Mouse (Mus musculus) ES-CJ7 (cell line): Measurements from ENCODE around the gene Pdzd9.

Experiments used
- DNase-seq: peaks from one replicate; pipeline ENCODE4 v3.0.0; 2011; ENCODE audit warnings: low read depth, low spot score

The Pdzd9 gene

DNA sequence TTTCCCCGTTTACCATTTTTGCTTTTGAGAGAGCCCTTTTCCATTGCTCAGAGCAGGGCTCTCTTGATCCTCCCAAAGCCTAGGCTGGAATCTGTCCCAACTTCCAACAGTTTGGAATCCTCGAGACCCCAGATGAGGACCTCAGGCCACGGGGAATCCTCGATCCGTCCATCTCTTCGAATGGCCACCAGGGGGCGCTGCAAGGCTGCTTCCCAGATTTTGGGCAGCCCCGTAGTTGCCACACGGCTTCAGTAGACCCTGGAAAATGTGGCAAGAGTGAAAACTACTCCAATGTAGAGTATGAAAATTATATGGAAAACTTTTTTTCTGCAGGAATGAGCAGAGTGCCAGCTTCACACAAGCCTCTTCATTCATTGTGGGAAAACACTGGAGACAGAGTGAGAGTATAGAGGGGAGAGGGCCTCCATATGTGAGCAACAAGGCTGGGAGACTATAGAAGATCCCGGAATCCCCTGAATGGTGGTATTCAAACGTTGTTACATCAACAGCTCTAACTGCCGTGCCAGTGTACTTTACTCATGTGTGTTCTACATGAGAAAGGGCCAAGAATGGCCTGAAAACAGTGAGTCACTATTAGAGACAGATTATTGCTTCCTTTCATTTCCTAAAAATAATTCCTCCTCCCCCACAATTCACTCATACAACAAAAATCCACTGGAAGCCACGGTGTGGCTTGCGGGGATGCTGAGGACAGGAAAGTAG, at the start of gene Pdzd9:
Pdzd9 (minus strand) TSS at position 191 of the 723 bp plus-strand sequence.
- DNase-seq: peak; percentile 71

DNA sequence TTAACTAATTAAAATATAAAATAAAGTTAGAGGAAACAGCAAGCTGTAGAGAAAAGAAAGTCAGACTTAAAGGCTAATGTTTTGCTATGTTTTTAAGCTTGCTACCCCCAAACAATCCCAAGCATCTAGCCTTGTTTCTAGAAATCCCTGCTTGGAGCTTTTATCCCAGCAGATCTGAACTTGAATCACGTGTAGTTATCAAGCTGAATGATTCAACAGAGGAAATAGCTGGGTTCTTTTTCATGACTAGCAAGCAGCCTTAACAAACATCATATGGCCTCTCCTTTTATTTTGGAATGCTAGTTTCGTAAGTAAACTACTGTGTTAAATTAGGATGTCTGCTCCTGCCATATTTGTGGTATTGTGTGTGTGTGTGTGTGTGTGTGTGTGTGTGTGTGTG, 47.1 kb upstream of the Pdzd9 start:
- no peak for DNase-seq

DNA sequence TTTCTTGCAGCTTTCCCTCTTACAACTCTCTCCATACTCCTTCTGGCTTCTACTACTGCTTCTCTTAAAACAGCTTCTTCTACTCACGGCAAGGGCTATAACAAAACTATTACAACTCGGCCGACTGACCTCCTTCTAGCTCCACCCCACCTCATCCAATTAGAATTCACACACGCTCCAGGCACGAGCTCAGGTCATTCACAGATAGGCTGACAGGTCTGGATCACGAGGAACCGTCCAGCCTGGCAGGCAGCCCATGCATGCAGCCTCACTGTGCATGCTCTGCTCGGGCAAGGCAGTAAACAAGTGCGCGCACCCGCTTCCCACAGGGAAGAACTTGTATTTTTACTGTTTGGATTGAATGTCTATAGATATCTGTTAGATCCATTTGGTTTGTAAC, 43.8 kb upstream of the Pdzd9 start:
- peak; percentile 76 for DNase-seq

DNA sequence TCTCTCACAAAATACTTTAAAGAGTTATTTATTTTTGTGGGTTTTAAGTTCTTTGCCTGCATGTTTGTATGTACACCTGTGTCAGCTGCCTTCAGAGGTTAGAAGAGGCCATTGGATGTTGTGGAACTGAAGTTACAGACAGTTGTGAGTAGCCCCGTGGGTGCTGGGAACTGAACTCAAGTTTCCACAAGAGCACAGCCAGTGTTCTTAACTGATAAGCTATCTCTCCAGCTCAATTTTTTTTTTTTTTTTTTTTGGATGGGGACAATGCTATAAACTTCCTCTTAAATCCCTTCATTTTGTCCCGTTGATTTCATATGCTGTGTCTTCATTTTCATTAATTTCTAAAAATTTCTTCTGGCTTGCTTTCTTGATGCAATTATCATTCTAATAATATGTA, 43.1 kb upstream of the Pdzd9 start:
- no peak for DNase-seq

DNA sequence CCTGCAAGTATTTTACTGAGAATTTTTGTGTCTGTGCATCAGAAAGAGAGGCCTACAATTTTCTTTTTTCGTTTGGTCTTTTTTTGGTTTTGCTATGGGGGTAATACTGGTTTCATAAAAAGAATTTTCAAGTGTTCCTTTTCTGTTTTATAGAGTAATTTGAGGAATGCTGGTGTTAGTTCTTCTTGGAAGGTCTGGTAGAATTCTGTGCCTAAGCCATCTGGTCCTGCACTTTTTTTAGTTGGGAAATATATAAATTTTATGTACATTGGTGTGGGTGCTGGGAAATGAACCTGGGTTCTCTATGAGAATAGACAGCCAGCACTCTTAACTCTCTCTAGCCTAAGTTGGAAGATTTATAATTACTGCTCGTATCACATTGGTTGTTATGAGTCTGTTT, 41.9 kb upstream of the Pdzd9 start:
- DNase-seq: no peak

DNA sequence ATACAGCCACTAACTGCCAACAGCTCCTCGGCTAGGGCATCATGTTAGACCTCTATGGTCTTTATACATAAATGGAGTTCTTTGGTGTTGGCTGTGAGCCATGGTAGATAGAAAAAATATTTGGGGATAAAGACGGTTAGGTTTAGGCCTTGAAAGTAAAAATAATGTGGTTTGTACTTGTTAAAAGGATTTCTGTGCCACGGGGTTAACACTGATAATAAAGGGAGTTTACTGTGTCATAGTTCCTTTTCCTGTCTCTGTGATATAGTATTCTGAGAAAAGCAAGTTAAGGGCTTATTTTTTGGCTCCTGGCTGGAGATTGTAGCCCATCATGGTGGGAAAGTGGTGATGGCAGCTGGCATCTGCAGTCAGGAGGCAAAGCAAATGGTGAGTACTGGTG, 33.7 kb upstream of the Pdzd9 start:
- DNase-seq: no peak

DNA sequence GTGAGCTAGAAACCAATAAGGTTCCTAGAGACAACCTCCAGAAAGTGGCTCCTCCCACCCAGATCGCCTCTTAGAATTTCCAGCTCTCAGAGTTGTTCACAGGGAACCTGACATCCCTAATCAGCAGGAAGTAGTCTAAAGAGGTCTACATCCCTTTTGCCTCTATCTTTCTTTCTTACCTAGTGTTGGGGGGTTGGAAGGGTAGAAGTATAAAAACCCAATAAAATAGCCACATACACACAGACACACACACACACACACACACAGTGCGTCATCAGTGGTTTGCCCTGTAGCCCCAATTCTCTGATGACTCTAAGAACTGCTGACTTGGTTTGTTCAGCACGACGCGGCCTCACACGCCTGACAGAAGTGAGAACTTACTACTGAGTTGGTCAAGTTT, 29.4 kb upstream of the Pdzd9 start:
- no peak for DNase-seq

DNA sequence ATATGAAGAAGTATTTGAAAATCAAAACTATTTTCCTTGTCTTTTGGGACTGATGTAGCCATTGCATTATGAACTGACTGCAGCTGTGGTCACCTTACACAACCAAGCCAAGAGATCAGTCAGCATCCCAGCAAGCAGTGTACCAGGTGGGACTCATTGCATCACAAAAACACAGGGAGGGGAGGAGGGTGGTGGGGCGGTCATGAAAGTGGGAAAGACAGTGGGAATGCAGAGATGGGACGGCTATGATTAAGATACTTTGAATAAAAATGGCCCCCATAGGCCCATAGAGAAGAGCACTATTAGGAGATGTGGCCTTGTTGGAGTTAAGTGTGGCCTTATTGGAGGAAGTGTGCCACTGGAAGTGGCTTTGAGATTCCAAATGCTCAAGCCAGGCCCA, 26.2 kb upstream of the Pdzd9 start:
- DNase-seq: peak; percentile 64

DNA sequence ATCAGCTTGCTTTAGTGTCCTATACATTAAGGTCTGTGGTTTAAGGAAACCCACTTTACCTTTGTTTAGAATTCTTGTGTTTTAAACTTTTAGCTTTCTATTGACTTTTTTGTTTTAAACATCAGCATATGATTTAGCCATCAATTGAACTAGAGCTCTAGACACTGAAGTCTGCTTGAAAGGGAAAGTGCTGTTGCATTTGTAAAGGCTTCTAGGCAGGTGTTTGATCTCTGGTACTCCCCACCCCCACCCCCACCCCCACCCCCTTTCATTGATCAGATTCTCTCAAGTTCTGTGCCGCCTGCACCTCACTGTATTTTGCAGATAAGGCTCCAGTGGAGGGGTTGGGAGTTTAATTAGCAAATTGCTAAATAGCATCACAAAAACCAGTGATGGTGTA, 25.5 kb upstream of the Pdzd9 start:
- DNase-seq: peak; percentile 59

DNA sequence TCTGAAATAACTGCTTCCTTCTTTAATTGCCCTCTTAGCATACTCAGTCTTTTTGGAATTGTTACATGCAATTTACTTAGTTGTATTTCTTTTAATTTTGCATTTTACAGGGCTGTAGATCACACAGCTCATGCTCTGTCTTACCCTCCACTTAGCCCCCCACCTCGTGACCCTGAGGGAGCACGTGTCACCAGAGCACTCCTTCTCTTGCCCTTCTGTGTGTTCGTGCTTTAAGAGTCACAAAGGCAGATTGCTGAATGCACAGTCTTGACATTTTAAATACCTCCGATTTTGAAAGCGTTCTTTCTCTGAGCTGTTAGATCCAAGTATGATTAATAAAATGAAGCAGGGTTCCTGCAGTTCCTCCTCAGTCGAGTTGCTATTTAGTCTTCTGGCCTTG, 25.1 kb upstream of the Pdzd9 start:
- DNase-seq: peak; percentile 44

DNA sequence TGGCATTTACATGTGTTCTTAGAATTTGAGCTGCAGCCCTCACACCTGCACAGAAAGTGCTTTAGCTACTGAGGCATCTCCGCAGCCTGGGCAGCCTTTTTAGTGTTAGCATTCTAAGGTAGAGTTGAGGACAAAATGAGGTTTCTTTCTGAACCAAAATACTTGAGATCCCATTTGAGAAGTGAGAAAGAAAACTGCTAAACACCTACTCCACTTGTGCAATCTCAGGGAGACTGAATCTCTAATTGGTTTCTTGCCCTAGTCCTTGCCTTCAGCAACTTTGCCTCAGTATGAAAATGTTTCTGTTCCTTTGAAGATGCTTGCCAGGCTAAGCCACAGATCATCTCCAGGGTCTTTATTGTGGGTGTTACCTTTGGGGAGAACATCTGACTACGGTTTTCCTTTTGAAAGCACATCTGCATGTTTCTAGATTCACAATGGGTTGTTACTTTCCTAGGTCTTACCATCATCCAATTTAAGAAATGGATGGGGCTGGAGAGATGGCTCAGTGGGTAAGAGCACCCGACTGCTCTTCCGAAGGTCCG, 23.8 kb upstream of the Pdzd9 start:
- DNase-seq: no peak

DNA sequence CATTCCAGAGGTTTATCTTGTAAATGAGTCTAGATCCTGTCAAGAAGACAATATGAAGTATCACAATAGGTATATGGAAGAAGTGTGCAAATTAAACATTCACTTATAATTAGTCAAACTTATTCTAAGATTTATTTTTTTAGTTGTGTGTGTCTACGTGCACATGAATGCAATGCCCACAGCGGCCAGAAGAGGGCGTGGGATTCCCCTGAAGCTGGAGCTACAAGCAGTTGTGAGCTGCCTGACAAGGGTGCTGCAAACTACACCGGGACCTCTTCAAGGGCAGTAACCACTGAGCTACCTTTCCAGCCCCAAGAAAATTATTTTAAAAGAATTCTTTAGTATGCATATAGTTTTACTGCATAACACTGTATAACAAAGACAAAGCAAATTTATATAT, 20.5 kb upstream of the Pdzd9 start:
- peak; percentile 68 for DNase-seq

DNA sequence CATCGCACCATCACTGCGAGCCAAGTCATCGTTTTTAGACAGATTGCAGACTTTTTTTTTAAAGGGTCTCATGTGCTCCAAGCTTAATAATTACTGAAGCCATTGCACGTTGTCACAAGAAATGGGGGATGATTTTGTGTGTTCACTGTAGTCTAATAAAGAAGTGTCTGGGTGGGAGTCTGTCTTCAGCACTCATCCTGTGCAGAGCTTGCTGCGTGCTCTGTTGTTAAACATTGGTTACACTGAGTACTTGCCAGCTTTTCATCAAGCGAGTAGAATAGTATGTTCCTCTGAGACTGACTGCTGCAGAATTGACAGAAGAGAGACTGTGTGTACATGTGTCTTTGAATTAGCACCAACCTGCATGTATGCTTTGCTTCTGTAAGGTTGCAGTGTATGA, 15.1 kb upstream of the Pdzd9 start:
- no peak for DNase-seq

DNA sequence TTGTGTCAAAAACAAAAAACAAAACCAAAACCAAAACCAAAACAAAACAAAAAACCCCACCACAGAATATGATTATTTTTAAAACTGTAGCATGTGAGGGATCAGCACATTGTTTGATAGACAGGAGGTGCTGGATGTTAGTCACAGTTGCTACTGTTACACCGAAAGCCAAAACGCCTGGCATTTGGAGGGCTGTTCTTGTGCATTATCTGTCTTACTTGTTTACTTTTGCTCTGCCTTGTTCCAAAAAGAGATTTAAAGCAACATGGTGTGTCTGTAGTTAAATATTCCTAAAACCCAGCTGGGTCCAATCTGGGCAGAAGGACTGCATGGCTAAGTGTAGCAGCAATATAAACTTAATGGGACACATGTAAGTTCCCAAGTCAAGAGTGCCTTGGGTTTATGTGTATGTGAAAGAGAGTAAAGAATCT, 14.6 kb upstream of the Pdzd9 start:
- no peak for DNase-seq

DNA sequence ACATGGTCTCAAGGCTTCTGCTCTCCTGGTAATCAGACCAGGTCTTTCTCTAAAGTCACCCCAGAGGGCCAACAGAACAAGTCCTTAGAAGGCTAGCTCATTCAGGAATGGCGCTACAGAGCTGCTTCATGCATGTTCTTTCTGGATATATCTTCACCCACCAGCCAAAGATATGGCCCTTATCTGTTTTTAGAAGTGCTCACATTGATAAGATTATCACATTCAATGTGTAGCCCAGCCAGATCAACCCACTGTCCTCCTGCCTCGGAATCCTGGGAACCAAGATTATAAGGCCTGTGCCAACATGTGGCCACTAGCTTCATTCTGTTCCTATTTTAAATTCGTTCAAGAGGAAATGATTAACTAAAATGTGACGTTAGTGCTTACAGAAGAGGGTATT, 11.9 kb upstream of the Pdzd9 start:
- DNase-seq: no peak

DNA sequence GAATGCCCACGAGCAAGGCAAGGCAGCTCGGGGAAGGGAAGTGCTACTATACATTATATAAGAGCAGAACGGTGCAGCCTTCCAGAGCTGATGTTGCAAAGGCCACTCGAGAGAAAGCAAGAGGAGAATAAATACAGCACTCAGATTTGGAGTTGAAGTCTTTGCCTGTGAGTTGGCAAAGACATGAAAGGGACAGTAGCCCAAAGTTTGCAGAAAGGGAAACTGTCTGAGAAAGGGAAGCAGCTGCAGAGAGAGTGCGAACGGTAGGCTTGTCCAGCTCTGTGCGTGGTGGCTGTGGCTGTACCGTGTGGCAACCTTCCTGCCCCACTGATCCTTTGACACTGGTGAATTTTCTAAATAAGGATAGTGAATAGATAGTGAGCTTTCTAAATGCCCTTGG, 8.9 kb upstream of the Pdzd9 start:
- no peak for DNase-seq

DNA sequence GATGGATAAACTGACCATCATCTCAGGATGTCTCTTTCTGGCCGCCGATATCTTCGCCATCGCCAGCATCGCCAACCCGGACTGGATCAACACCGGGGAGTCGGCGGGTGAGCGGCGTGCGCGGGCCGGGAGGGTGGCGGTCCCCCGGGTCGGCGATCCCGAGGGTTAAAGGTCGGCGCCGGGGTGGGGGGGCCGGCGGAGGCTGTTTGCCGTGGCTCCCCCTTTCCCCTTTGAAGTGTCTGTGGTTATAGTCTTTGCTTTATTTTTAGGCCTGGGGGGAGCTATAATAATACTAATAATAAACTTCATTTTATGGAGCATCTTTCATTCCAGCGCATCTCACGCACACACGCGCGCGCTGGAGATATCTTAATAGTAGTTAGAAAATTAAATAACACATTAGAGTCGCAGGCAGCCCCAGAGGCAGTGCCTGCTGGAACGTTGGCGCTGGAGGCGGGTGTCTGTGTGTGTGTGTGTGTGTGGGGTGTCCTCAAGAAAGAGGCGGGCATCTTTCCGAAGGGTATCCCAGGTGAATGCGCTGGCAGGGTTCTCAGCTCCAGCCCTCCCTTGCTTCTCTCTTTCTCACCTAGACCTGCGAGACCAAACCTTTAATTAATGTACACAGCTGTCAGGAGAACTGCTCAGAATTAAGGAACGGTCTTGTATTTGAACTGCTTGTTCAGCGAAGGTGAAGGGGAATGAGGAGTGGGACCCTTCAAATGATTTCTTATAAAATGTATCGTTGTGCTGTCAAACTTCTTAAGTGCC, 7.8 kb upstream of the Pdzd9 start:
- DNase-seq: no peak

DNA sequence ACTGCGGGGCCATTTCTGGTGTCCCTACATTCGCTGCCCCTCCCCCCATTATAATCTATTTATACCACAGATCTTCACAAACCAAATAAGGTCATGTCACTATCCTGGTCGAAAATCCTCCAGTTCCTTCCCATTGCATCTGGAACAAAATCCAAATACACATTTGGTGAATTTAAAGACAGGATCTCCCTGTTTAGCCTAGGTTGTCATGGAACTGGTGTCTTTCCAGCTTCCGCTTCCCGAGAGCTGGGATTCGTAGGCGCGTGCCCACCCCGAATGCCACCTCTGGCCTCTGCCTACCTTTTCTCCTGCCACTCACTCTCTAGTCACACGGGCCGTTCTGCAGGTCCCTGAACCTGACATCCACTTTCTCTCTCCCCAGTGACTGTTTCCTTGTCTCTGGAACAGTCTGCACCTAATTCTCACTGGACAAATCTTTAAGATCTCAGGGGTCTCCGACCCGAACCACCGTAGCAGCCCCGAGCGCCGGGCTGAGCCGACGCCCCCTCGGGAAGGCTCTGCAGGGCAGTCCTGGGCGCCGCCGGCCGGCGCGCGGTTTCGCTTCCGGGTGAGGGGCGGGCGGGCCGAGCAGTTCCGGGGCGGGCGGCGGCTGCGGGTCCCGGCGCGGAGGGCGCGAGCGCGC, 7.0 kb upstream of the Pdzd9 start, which contains the start of gene Mosmo:
Mosmo (plus strand) TSS at position 618 of the 643 bp plus-strand sequence.
- DNase-seq: peak; percentile 41

DNA sequence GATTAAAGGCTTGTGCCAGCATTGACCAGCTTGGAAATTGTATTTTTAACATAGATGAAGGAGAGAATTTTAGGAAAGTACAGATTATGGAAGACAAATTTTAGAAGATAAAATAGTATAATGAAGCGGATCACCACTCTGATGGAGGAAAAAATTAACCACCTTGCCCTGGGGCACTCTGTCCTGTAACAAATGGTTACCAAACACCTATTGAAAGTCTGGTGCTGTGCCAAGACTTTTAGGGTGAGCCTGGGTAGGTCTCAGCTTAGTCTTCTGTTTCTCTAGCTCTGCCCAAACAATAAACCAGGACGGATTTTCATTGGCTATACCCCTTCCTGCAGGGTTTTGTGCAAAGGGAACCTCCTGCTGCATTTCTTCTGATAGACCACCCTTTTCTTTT, 1.1 kb upstream of the Pdzd9 start:
- DNase-seq: no peak

DNA sequence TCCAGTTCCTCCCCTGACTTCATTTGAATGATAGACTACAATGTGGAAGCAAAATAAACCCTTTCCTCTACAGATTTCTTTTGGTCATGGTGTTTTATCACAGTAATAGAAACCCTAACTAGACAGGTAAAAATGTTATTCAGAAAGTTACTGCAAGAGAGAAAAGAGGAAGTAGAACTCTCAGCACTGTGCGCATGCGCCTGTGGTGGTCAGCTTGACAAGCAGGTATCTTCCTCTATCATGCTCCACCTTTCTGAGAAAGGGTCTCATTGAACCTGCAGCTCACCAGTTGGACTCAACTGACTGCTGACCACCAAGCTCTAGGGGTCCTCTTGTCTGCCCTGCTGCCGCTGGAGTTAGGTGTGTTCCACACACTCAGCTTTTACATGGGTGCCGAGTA, 8.1 kb downstream of the Pdzd9 start:
- no peak for DNase-seq

DNA sequence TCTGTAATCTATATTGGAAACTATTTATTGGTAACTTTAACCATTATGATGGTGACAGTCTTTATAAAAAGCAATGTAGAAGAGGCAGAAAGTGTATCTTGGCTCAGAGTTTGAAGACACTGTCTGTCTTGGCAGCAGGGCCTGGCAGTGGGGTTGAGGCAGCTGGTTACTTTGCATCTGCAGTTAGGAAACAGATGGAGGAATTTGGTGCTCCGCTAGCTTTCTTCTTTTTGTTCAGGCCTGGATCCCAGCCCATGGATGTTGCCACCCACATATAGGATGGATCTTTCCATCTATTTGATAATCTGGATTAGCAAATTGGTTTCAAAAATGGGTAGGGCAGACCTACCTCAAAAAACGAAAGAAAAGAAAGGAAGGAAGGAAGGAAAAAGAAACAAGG, 22.3 kb downstream of the Pdzd9 start:
- DNase-seq: no peak

DNA sequence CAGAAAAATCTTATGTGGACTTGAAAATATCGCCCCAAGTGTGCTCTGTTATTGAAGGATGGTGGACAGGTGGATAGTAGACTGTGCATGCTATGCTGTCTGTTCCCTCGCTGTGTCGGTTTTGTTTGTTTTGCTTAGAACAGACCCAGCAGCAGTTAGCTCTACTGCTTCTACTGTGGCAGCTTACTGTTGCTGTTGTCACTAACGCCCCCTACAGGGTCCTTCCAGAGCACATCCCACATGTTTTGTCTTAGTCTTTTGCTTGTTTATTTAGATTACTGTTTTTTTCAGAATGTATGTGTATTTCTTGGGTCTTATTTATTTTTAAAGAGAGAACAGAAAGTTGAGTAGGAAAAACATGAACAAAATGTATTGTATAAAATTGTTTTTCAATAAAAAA, 26.9 kb downstream of the Pdzd9 start:
- DNase-seq: peak; percentile 42
